Mouse (Mus musculus) ES-Bruce4 (cell line): ENCODE measurements around the gene Lrrc72. TPM values are rescaled to one million over a fixed set of nuclear protein-coding genes. Genes with fewer than 3 reads are reported as not detected.

Experiments used
- H3K27ac ChIP-seq: 2 replicates; pipeline ENCODE4 v1.5.1; 2012; ENCODE audit warnings: low read length, inconsistent platforms; ENCODE audit not compliant: insufficient read depth
- H3K27me3 ChIP-seq: 2 replicates; pipeline ENCODE4 v1.6.1; 2012; ENCODE audit warnings: mild to moderate bottlenecking, low read length, inconsistent platforms; ENCODE audit not compliant: control insufficient read depth, poor library complexity, insufficient read depth, severe bottlenecking
- H3K36me3 ChIP-seq: 2 replicates; pipeline ENCODE4 v1.6.1; 2012; ENCODE audit warnings: inconsistent platforms, mild to moderate bottlenecking, low read length, moderate library complexity; ENCODE audit not compliant: control insufficient read depth, poor library complexity, insufficient read depth, severe bottlenecking
- H3K4me1 ChIP-seq: one replicate; pipeline ENCODE4 v1.8.1; 2011; ENCODE audit warnings: low read length; ENCODE audit not compliant: control insufficient read depth, insufficient read depth
- H3K4me3 ChIP-seq: 2 replicates; pipeline ENCODE4 v1.5.1; 2011; ENCODE audit warnings: low read depth, mild to moderate bottlenecking, low read length
- H3K9ac ChIP-seq: 2 replicates; pipeline ENCODE4 v1.6.1; 2012; ENCODE audit warnings: low read depth, mild to moderate bottlenecking, inconsistent platforms; ENCODE audit not compliant: poor library complexity, severe bottlenecking
- H3K9me3 ChIP-seq: replicated peaks from 2 replicates; pipeline ENCODE4 v1.6.1; 2012; ENCODE audit warnings: mild to moderate bottlenecking, low read length, inconsistent platforms; ENCODE audit not compliant: control insufficient read depth, poor library complexity, insufficient read depth, severe bottlenecking
- CTCF ChIP-seq: IDR thresholded peaks from one replicate; pipeline ENCODE4 v1.8.1; 2011; ENCODE audit warnings: low read depth, low read length
- EP300 ChIP-seq: IDR thresholded peaks from 2 replicates; pipeline ENCODE4 v1.6.1; 2011; ENCODE audit warnings: low read depth, low read length; ENCODE audit not compliant: insufficient read depth
- POLR2A ChIP-seq: IDR thresholded peaks from one replicate; pipeline ENCODE4 v1.8.1; 2011; ENCODE audit warnings: low read length; ENCODE audit not compliant: insufficient read depth
- polyA plus RNA-seq: library from polyadenylated mRNA; stranded (reverse); fragments of >200 nt; gene quantifications from 2 replicates; pipeline ENCODE4 v1.2.4, GENCODE M21; 2011; ENCODE audit warnings: low read depth; ENCODE audit not compliant: missing spikeins, insufficient read depth, insufficient read length

Gene Lrrc72
- polyA plus RNA-seq, result not detected in 2 replicates

- H3K36me3 ChIP-seq, result no peaks in the 10 kb centered on the region
- no peak within 1 kb of the TSS for H3K4me3 ChIP-seq
- no peak for TF ChIP-seq CTCF
- no peak for TF ChIP-seq EP300
- no peak for TF ChIP-seq POLR2A
- no peak within 1 kb of the TSS for H3K27ac ChIP-seq
- H3K9me3 ChIP-seq, result no peaks in the 10 kb centered on the region
- H3K4me1 ChIP-seq, result no peaks in the 10 kb centered on the region
- H3K9ac ChIP-seq, result no peak within 1 kb of the TSS
- no peaks in the 10 kb centered on the region for H3K27me3 ChIP-seq
Observed at GRCm38 (mm10) chr12:36253298-36253697, at the start of gene Lrrc72. Gene Lrrc72, minus strand, starts transcription at chr12:36253398.

- Histone ChIP-seq H3K27ac (no peak overlapping the region), H3K4me1 (no peaks in the 10 kb centered on the region)
- TF ChIP-seq EP300 (no peak), CTCF (no peak), POLR2A (no peak)
Observed at GRCm38 (mm10) chr12:36302326-36302725, 49.1 kb upstream of the Lrrc72 start.

DNA sequence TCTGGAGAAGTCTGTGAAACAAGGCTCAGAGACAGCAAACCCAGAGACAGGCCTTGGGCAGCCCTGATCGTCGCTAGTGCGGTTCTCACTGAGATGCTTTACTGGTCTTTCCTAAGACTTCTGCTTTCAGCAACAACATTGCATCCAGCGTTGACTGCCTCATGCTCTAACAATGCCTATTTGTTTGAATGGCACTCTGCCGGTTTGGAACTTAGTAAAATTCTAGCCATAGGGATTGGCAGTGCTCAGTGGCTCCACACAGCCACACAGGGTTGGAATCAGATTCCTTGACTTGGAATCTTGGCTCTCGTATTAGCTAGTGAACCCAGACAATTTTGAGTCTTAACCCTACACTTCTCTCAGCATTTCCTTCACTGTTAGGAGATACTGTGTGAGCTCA, 38.1 kb upstream of the Lrrc72 start:
- Histone ChIP-seq H3K36me3 (no peaks in the 10 kb centered on the region), H3K9me3 (no peaks in the 10 kb centered on the region), H3K4me3 (no peak overlapping the region), H3K4me1 (no peaks in the 10 kb centered on the region), H3K9ac (no peak overlapping the region), H3K27me3 (peaks cover 2% of the 10 kb centered on the region; the same call in 1 of the 2 replicates), H3K27ac (no peak overlapping the region)
- TF ChIP-seq CTCF (no peak), POLR2A (no peak), EP300 (no peak)

More at GRCm38 (mm10) chr12:36302326-36302725, 49.1 kb upstream of the Lrrc72 start:
- H3K4me3 ChIP-seq, result no peak overlapping the region
- H3K9ac ChIP-seq, result no peak overlapping the region
- H3K36me3 ChIP-seq, result no peaks in the 10 kb centered on the region
- H3K9me3 ChIP-seq, result no peaks in the 10 kb centered on the region
- H3K27me3 ChIP-seq, result no peaks in the 10 kb centered on the region; the same call in 1 of the 2 replicates

DNA sequence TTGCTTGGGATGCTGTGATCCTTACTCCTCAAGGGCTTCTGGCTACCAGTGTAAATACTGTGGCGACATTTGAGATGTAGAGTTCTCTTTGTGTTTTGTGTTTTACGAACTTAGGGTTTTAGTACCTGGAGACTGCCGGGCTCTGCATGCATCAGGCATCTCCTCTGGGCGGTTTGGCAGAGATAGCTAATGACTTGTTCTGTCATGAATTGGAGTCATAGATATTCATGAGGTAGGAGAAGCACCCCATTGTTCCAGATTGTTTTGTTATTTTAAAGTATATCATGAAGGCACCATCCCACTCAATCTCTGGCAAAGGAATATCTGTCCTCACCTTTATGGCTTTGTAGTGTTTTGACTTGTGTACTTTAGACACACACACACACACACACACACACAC, 37.3 kb upstream of the Lrrc72 start:
- no peak for TF ChIP-seq POLR2A
- TF ChIP-seq EP300, result no peak
- TF ChIP-seq CTCF, result no peak
- no peak overlapping the region for H3K9ac ChIP-seq

GRCm38 (mm10) chr12:36289634-36290033, 36.4 kb upstream of the Lrrc72 start:
- no peak for TF ChIP-seq EP300
- TF ChIP-seq CTCF, result no peak
- no peak for TF ChIP-seq POLR2A

More for the DNA sequence above, 37.3 kb upstream of the Lrrc72 start:
- Histone ChIP-seq H3K27me3 (peaks cover 2% of the 10 kb centered on the region; the same call in 1 of the 2 replicates), H3K4me3 (no peak overlapping the region), H3K27ac (no peak overlapping the region), H3K4me1 (no peaks in the 10 kb centered on the region), H3K9me3 (peaks cover 1% of the 10 kb centered on the region; the same call in 1 of the 2 replicates), H3K36me3 (no peaks in the 10 kb centered on the region)

DNA sequence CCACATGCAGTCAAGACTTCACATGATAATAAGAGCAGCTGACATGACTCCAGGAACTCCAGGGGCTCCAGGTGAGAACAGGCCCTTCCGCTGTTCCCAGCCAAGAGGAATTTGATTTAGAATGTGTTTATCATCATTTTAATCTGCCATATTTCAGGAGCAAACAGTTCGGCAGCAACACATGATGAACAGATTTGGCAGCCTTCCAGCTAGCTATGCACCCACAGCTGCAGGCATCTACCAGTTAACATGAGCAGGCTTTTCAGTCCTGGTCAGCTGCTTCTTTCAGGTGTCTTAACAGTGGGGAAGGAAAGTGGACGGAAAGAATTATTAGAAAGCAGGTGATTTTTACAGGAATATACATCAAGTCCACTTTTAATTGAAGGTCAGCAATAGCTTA, 21.6 kb upstream of the Lrrc72 start:
- Histone ChIP-seq H3K9ac (no peak overlapping the region), H3K4me3 (no peak overlapping the region), H3K27ac (no peak overlapping the region), H3K27me3 (no peaks in the 10 kb centered on the region), H3K4me1 (no peaks in the 10 kb centered on the region), H3K9me3 (no peaks in the 10 kb centered on the region), H3K36me3 (no peaks in the 10 kb centered on the region)
- TF ChIP-seq POLR2A (no peak), CTCF (no peak), EP300 (no peak)

More at GRCm38 (mm10) chr12:36289634-36290033, 36.4 kb upstream of the Lrrc72 start:
- Histone ChIP-seq H3K9me3 (peaks cover 3% of the 10 kb centered on the region; the same call in 1 of the 2 replicates), H3K4me1 (no peaks in the 10 kb centered on the region), H3K36me3 (no peaks in the 10 kb centered on the region), H3K27me3 (peaks cover 2% of the 10 kb centered on the region; the same call in 1 of the 2 replicates), H3K4me3 (no peak overlapping the region), H3K27ac (no peak overlapping the region), H3K9ac (no peak overlapping the region)
